Mouse (Mus musculus) heart, embryonic 14.5 days (tissue): ENCODE measurements around the gene Gm21887. TPM values are rescaled to one million over a fixed set of nuclear protein-coding genes. Genes with fewer than 3 reads are reported as not detected.
"Not testable (repeated sequence)": the region's sequence is repeated elsewhere in the genome, so short reads cannot be mapped to it uniquely, and the experiment has no call there.

Source experiments
- ATAC-seq: fragments of 200-750 bp; cut with Nextera tagmentation; 2 replicates; pipeline ENCODE4 v1.8.0; 2017; ENCODE audit warnings: low read depth, moderate TSS enrichment; ENCODE audit not compliant: insufficient number of reproducible peaks, insufficient read depth, low FRiP score
- H3K27ac ChIP-seq, 2 experiments: fragments of 200-500 bp in 1 of 2; fragments of 300-500 bp in 1 of 2; sonication (generic) in 1 of 2; replicated peaks in 1 of 2; 2 replicates each; pipeline ENCODE4 v1.5.1; 2012 to 2014; ENCODE audit warnings: low read depth in 2 of 2, low read length in 2 of 2, control low read depth in 1 of 2, mild to moderate bottlenecking in 1 of 2, mixed read lengths in 1 of 2; ENCODE audit not compliant: control insufficient read depth in 1 of 2, insufficient read depth in 1 of 2
- H3K27me3 ChIP-seq: fragments of 300-500 bp; sonication (generic); 2 replicates; pipeline ENCODE4 v1.6.1; 2014; ENCODE audit warnings: mild to moderate bottlenecking, low read length, control low read depth; ENCODE audit not compliant: control insufficient read depth, insufficient read depth
- H3K36me3 ChIP-seq: fragments of 300-500 bp; sonication (generic); 2 replicates; pipeline ENCODE4 v1.6.1; 2014; ENCODE audit warnings: mild to moderate bottlenecking, control low read depth, low read length, mixed read lengths; ENCODE audit not compliant: control insufficient read depth, insufficient read depth
- H3K4me1 ChIP-seq, 2 experiments: fragments of 200-500 bp in 1 of 2; fragments of 300-500 bp in 1 of 2; sonication (generic) in 1 of 2; 2 replicates each; pipeline ENCODE4 v1.6.1; 2012 to 2014; ENCODE audit warnings: low read length in 2 of 2, control low read depth in 1 of 2, mixed read lengths in 1 of 2; ENCODE audit not compliant: control insufficient read depth in 2 of 2, insufficient read depth in 2 of 2
- H3K4me2 ChIP-seq: fragments of 300-500 bp; sonication (generic); 2 replicates; pipeline ENCODE4 v1.6.1; 2014; ENCODE audit warnings: mild to moderate bottlenecking, low read length
- H3K4me3 ChIP-seq, 2 experiments: fragments of 200-500 bp in 1 of 2; fragments of 300-500 bp in 1 of 2; sonication (generic) in 1 of 2; 2 replicates each; pipeline ENCODE4 v1.5.1; 2012 to 2014; ENCODE audit warnings: low read length in 2 of 2, mild to moderate bottlenecking in 2 of 2, control low read depth in 1 of 2, low read depth in 1 of 2, moderate library complexity in 1 of 2; ENCODE audit not compliant: control insufficient read depth in 1 of 2, insufficient read depth in 1 of 2
- H3K9ac ChIP-seq: fragments of 300-500 bp; sonication (generic); 2 replicates; pipeline ENCODE4 v1.6.1; 2014; ENCODE audit warnings: mild to moderate bottlenecking, low read length
- H3K9me3 ChIP-seq: fragments of 300-500 bp; sonication (generic); 2 replicates; pipeline ENCODE4 v1.6.1; 2016; ENCODE audit warnings: low read length, control low read depth; ENCODE audit not compliant: control insufficient read depth
- WGBS: fragments of 180-500 bp; shearing (Covaris S2); extraction: QIAGEN DNeasy Blood & Tissue Kit; methylation state at CpG from one replicate; pipeline ENCODE4 v1.1.7; 2014; 5-methylcytosine and 5-hydroxymethylcytosine counted together
- polyA plus RNA-seq: library from polyadenylated mRNA; unstranded; fragments of >200 nt; fragmentation: Nextera tagmentation; extraction: Ambion mirVana; gene quantifications from 2 replicates; pipeline ENCODE4 v1.2.1, GENCODE M21; 2014

The Gm21887 gene
- polyA plus RNA-seq, 1 experiment from 2014 or later, result 228 TPM

GRCm38 (mm10) chrX:169984853-169985252 lies 24.6 kb upstream of the Gm21887 start:
- peaks cover 83% of the 10 kb centered on the region for H3K36me3 ChIP-seq
- not testable (repeated sequence) for ATAC-seq, H3K4me3 ChIP-seq, H3K27ac ChIP-seq, H3K4me1 ChIP-seq, H3K27me3 ChIP-seq, H3K4me2 ChIP-seq, H3K9ac ChIP-seq
- H3K9me3 ChIP-seq, result peaks cover 58% of the 10 kb centered on the region
- WGBS, result 84% methylated on average over 21 of the region's 21 CpGs

DNA sequence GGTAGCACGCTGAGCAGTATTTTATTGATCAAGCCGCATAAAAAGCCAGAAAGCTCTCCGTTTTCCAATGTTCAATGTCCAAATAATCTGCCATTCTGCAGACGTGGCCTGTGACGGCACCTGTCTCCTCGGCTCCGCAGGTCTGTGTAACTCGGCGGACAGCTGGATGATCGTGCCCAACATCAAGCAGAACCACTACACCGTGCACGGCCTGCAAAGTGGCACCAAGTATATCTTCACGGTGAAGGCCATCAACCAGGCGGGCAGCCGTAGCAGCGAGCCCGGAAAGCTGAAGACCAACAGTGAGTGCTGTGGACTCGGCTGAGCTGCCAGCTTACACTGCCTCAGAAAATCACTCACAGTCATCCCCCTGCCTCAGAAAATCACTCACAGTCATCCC lies 23.7 kb upstream of the Gm21887 start:
- peaks cover 86% of the 10 kb centered on the region for H3K36me3 ChIP-seq
- ATAC-seq, H3K4me1 ChIP-seq, H3K27ac ChIP-seq, H3K27me3 ChIP-seq, H3K4me2 ChIP-seq, H3K4me3 ChIP-seq, H3K9ac ChIP-seq: not testable (repeated sequence)
- 86% methylated on average over 18 of the region's 18 CpGs for WGBS
- H3K9me3 ChIP-seq, result peaks cover 68% of the 10 kb centered on the region

DNA sequence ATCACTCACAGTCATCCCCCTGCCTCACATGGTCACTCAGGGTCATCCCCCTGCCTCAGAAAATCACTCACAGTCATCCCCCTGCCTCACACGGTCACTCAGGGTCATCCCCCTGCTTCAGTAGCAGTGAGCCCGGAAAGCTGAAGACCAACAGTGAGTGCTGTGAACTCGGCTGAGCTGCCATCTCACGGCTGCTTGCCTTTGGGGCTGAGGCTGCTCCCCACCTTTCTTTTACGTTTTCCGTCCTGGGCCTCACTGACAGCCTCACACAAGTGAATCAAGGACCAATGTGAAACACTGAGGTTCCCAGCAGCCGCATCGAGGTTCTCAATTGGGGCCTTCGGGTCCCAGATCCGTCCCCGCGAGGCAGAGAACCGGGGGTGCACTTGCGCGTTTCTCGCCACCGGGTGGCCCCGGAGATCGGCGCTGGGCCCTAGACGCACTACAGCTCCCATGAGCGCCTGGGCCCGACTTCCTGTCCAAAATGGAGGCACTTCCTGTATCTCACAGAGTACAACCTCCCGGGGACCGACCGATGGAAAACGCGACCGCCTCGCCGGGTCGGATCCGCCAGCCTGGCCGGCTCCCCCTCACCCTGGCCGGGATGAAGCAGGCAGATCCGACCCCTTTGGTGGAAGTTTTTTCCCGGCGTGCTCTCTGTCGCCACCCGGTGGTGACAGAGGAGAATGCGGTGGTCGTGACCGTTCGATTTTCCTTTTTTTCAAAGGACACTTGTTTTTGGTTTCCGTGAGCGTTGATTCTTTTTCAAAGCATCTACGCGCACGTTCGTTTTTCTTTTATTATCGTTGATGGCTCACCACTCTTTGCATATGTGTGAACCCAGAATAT lies 22.7 kb upstream of the Gm21887 start:
- H3K27me3 ChIP-seq, H3K4me1 ChIP-seq: not testable (repeated sequence)
- H3K9me3 ChIP-seq, result peaks cover 67% of the 10 kb centered on the region
- H3K4me2 ChIP-seq, result peak overlapping the region; percentile 56
- peak overlapping the region; percentile 54 for H3K9ac ChIP-seq
- ATAC-seq, result peak; percentile 80
- 0 out of 4 replicates have a peak overlapping the region, but pooled peaks of 1 of the 2 experiments have one; percentile 1 for H3K27ac ChIP-seq
- H3K4me3 ChIP-seq, result peak overlapping the region; percentile 23 to 31
- H3K36me3 ChIP-seq, result peaks cover 77% of the 10 kb centered on the region
- WGBS, result 51% methylated on average over 51 of the region's 51 CpGs

DNA sequence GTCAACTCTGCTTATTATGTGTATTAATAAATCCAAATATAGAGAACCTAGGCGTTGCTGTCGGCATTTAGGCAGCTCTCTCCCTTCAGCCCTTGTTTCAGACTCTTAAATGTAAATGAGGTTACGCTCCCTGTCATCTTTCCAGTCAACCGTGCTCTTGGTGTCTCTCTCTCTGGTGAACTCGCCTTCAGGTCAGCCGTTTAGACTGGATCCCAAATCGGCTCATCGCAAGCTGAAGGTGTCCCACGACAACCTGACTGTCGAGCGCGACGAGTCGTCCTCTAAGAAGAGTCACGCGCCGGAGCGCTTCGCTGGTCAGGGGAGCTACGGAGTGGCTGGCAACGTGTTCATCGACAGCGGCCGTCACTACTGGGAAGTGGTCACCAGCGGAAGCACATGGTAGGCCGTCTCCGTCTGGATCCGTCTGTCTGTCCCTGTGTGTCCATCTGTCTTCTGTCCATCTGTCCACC lies 22.1 kb upstream of the Gm21887 start:
- 80% methylated on average over 28 of the region's 28 CpGs for WGBS
- not testable (repeated sequence) for ATAC-seq, H3K4me3 ChIP-seq, H3K27ac ChIP-seq, H3K4me2 ChIP-seq, H3K27me3 ChIP-seq, H3K4me1 ChIP-seq, H3K9ac ChIP-seq
- Histone ChIP-seq H3K36me3 (peaks cover 71% of the 10 kb centered on the region), H3K9me3 (peaks cover 69% of the 10 kb centered on the region)

DNA sequence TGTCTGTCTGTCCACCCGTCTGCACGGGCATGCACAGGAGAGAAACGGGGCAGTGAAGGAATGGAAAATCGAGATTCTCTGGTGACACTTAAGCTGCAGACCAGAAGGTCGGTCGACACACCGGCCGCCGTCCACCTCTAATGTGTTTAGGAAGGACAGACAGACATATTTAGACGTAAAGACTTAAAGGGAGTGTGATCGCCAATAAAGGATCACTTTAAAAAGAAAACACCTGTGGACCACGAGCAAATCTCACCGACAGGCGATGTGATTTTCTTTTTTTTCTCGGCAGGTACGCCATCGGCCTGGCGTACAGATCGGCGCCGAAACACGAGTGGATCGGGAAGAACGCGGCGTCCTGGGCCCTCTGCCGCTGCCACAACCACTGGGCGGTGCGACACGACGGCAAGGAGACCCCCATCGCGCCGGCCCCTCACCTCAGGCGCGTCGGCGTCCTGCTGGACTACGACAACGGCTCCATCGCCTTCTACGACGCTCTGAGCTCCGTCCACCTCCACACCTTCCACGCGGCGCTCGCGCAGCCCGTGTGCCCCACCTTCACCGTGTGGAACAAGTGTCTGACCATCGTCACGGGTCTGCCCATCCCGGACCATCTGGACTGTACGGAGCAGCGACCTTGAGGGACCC lies 20.8 kb upstream of the Gm21887 start:
- H3K36me3 ChIP-seq, result peaks cover 58% of the 10 kb centered on the region
- 87% methylated on average over 56 of the region's 56 CpGs for WGBS
- not testable (repeated sequence) for ATAC-seq

GRCm38 (mm10) chrX:169989219-169989595 lies 20.3 kb upstream of the Gm21887 start:
- H3K4me1 ChIP-seq, H3K27me3 ChIP-seq, ATAC-seq, H3K9ac ChIP-seq, H3K4me2 ChIP-seq, H3K27ac ChIP-seq, H3K4me3 ChIP-seq: not testable (repeated sequence)
- peaks cover 72% of the 10 kb centered on the region for H3K9me3 ChIP-seq
- peaks cover 53% of the 10 kb centered on the region for H3K36me3 ChIP-seq
- WGBS, result 83% methylated on average over 8 of the region's 8 CpGs

More for the DNA sequence above, 20.8 kb upstream of the Gm21887 start:
- H3K27ac ChIP-seq, H3K4me3 ChIP-seq, H3K27me3 ChIP-seq, H3K9ac ChIP-seq, H3K4me2 ChIP-seq, H3K4me1 ChIP-seq: not testable (repeated sequence)
- H3K9me3 ChIP-seq, result peaks cover 71% of the 10 kb centered on the region

GRCm38 (mm10) chrX:169989691-169990631 lies 19.5 kb upstream of the Gm21887 start:
- H3K27me3 ChIP-seq, H3K27ac ChIP-seq, H3K9ac ChIP-seq, ATAC-seq, H3K4me1 ChIP-seq: not testable (repeated sequence)
- H3K9me3 ChIP-seq, result peaks cover 74% of the 10 kb centered on the region
- H3K4me2 ChIP-seq, result peak overlapping the region; percentile 19; the same call in 1 of the 2 replicates
- peaks cover 45% of the 10 kb centered on the region for H3K36me3 ChIP-seq
- H3K4me3 ChIP-seq, result peak overlapping the region in 1 of 2 experiments; percentile 7; a peak in 1 of 4 replicates
- WGBS, result 66% methylated on average over 56 of the region's 56 CpGs
